Mouse (Mus musculus) urinary bladder, postnatal 4 days (tissue): ENCODE data around the gene Armh3.

Source experiments
- DNase-seq, 2 experiments: peaks; one replicate each; pipeline ENCODE4 v3.0.0; 2021 to 2022; ENCODE audit warnings: low spot score in 2 of 2

Armh3 gene

DNA sequence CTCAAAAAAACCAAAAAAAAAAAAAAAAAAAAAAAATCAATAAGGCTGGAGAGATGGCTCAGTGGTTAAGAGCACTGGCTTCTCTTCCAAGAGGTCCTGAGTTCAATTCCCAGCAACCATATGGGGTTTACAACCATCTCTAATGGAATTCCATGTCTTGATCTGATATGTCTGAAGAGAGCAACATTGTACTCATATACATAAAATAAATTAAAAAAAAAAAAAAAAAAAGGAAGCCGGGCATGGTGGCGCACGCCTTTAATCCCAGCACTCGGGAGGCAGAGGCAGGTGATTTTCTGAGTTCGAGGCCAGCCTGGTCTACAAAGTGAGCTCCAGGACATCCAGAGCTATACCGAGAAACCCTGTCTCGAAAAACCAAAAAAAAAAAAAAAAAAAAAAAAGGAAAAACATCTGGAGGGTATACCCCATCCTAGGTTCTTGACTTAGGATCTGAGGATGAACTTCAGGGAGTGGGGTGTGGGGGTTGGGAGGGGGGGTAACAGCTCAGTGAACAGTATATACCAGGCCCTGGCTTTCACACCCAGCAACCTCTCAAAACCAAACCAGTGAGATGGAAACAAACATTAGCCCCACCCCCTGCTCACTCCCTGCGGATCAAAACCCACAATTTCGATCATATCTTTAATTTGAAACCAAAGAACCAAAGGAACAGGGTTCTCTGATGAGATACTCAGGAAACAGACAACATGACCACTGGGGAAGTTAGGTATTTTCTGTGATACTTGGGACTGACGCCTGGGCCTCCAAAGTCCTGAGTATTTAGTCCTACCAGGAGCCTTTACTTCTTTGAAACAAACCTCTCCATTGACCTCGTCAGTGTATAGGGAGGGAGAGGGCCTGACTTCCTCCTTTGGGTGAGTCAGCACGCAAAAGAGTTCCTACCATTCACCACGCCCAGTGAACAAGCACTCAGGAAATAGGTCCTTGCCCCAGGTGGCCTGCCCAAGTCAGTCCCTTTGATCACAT, 208.1 kb downstream of the Armh3 start:
- no peak for DNase-seq

DNA sequence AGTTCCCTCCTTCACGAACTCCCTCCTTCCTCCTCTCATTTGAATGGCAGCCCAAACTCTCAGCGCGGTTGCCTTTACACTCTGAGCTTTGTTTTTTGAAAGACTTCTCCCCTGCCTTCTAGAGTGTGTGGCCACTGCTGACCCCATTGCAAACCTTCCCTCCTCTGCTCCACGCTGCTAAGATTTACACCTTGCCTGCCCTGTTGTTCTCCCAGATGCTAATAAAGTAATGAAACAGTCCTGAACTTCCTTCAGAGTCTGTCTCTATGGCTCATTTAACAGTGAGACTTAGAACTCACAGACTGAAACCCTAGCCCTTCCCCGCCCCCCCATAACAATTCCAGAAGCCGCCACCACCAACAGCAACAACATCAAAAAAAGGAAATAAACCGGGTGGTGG, 208.9 kb downstream of the Armh3 start:
- DNase-seq = no peak

DNA sequence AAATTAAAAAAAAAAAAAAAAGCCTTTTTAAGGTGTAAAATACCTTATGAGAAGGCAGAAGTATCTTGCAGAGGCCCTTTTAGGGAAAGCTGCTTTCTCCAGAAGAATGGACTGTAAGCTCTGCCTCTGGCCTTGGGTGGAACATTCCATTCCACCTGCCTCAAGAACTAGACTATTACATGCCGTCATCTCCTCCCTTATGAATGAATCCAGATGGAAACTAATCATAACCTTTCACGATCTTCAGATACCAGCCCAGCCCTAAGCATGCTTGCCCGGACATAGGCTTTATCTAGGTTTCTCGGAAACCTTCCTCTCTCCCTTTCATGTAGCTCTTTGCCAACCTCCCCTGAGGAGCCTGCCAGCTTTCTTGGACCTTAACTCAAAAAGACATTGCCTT, 210.0 kb downstream of the Armh3 start:
- DNase-seq = no peak

DNA sequence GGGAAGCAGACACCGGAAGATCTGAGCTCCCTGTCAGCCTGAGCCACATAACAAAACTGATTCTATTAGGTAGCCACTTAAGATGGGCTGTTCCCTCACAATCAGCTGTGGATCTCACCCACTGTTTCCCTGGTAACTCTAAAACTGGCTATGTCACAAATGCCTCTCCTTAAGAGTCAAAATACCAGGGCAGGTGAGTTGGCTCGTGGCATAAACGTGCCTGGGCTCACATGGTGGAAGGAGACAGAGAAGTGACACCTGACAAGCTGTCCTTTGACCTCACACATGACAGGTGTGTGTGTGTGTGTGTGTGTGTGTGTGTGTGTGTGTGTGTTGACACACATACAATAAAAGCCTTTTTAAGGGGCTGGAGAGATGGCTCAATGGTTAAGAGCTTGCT, 210.8 kb downstream of the Armh3 start:
- no peak for DNase-seq

DNA sequence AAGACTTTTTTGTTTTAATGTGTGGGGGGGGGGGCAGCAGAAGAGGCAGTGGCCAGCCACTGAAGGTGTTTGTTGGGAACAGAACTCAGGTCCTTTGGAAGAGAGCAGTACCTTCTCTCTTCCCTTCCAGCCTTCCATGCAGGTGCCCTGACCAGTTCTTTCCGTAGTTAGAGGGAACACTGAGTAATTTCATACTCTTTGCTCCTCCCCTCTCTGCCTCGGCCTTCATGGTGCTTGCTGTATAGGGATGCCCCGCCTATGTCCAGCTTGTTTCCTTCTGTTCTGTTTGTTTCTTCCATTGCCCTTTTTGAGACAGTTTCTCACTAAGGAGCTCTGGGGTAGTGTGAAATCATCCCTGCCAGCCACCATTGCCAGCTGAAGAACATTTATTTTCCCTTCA, 212.8 kb downstream of the Armh3 start:
- no peak for DNase-seq

DNA sequence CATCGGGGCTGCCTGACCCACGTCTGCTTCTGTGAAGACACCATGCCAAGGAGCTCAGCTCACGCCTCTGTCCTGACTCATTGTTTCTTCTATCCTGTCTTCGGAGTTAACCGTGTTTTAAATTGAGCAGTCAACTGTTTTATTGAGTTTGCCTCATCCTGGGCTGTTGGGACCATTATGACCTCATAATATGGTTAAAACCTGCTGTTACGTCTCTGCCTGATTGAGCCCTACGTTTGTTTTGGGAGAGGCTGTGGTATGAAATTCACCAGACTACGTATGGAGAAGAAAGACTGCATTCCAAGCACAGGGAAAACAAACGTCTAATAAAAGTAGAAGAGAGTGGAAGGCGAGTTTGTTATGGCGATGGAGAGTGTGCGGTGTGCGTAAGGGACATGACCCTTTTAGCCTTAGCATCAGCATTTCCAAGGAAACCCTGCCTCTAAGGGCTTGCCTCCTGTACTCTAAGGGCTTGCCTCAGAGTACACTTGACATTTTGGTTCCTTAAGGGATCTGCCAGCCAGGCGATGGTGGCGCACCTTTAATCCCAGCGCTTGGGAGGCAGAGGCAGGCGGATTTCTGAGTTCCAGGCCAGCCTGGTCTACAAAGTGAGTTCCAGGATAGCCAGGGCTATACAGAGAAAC, 214.2 kb downstream of the Armh3 start:
- DNase-seq = no peak

DNA sequence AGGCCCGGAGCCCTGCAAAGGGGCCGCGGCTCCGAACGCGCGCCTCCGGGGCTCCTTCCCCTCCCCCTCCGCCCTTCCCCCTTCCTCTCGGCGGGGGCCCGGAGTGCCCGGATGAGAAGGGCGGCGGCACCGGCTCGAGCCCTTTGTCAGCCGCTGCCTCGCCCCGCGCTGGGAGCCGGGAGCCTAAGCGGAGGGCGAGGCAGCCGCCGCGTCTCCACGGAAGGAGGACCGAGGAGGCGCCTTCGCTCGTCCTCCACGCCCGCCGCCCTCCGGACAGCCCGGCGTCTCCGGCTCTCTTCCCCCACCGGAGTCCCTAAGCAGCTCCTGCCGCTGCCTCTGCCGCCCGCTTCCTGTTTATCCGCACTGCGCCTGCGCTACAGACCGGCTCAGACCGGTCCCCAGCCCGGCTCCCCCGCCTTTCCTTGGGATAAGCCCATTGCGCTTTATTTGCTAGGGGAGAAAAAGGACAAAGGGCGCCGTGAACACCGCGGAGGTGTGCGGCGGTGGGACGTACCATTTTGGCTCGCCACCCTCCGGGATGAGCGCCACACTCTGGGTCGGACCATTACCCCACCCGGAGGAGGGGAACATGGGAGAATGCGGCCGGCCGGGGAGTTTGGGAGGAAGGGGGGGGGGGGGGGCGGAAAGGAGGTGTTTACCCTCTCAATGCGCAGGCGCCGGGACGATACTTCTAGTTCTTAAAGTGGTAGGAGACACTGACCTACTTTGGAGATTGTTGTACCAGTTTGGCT, 214.9 kb downstream of the Armh3 start, which contains the start of gene Mgea5:
Mgea5 (minus strand) TSS at position 657 of the 752 bp plus-strand sequence.
- DNase-seq = peak; percentile 97 to 98

DNA sequence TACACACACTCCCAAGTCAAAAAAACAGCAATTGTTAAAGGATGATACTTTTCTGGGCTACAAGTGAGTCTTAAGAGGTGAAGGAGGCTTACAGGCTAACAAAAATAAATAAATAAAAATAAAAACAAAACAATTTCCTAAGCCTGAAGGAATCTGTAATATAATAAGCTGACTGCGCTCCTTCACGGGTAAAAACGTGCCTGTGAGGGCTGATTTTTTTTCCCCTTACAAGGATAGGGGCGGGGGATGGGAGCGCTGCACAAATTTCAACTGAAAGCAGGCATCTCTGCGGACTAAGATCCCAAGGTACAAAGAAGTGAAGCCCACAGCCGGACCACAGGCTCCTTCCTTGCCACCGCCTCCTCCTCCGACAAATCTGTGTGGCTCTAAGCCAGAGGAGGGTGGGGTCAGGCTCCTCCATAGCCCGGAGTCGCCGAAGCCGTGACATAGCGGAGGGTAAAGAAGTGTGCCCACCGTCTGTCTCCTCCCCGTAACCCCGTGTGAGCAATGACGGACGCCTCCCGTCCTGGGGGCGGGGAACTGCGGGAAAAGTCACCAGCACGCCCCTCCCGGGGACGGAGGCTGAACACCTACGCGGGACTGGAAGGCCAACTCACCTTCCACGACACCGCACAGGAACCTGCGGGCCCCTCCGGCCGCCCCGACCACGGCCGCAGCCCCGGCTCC, 215.8 kb downstream of the Armh3 start:
- peak; percentile 65 to 69 for DNase-seq

DNA sequence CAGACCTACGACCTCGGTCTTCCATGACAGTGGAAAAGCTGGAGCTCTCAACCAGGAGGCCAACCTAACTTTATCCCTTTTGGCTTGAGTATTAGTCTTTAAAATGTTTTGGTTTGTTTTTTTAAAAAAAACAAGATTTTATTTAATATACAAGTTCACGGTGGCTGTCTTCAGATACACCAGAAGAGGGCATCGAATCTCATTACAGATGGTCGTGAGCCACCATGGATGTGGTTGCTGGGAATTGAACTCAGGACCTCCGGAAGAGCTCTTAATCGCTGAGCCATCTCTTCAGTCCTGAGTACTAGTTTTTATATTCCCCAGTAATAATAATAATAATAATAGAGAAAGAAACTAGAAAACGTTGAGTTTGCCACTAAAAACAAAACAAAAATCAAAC, 216.6 kb downstream of the Armh3 start:
- no peak for DNase-seq

DNA sequence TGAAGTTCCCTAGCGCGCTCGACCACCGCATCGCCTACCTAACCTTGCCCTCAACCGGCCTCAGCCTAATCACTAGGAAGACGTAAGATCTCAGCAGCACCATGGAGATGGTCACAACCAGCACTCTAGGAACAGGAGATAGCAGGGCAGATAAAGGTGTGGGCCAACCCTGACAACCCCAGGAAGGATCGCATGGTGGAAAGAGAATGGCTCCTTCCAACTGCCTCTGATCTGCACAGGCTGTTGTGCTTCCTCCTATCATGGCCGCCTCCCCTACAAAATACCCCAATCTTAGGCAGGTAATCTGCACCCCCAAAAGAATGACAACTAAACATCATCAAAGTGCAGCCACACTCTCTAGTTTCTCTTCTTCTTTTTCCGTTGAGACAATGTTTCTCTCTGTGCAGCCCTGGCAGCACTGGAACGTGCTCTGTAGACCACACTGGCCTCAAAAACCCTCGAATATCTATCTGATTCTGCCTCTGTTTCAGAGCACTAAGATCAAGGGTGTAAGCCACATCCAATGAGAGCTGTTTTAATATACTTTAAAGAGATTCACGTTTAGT, 217.9 kb downstream of the Armh3 start:
- no peak for DNase-seq

DNA sequence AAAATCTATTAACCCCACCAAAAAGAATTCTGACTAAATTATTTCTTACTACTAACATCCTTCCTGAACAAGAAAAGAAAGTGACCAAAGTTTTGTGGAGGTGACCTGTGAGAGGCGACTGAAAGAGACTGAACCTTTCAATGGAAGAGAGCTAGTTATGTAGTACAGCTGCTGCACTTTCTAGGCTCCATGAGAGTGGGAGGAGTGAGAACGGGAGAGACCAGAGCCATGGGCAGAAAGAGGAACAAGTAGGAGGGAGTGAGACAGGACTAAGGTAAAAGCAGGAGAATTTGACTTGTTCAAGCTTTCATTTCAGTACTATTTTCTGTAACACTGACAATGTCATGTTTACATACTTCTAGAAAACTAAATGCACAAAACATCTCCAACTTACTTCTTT, 222.8 kb downstream of the Armh3 start:
- DNase-seq = no peak

DNA sequence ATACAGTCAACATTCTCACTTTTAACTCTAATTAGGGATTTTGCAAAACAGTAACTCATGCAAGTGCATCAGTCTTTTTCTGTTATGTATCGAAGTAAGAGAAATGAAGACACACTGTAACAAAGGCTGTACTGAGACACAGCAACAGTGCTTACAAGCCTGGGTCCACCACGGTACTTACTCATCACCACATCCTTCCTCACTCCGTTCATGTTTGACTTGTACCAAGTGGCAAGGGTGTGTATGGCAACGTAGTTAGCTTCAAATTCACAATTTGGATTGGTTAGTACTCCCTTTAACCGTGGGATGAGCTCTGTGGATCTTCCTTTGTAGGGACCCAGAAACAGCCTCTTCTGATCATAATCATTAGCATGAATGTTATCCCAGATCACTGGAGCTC, 226.8 kb downstream of the Armh3 start:
- no peak for DNase-seq
